Mouse (Mus musculus) liver, postnatal 0 days (tissue): ENCODE results near the gene Rubcn. TPM values are rescaled to one million over a fixed set of nuclear protein-coding genes. Genes with fewer than 3 reads are reported as not detected.

ENCODE experiments used
- ATAC-seq: fragments of 200-750 bp; cut with Nextera tagmentation; 2 replicates; pipeline ENCODE4 v1.8.0; 2017; ENCODE audit warnings: mild to moderate bottlenecking, moderate library complexity
- DNase-seq: peaks from one replicate; pipeline ENCODE4 v3.0.0-alpha.2; 2016
- H3K27ac ChIP-seq: fragments of 300-500 bp; sonication (generic); 2 replicates; pipeline ENCODE4 v1.5.1; 2014; ENCODE audit warnings: antibody characterized with exemption, moderate library complexity, mild to moderate bottlenecking, low read depth
- H3K27me3 ChIP-seq: fragments of 300-500 bp; sonication (generic); 2 replicates; pipeline ENCODE4 v1.6.1; 2014; ENCODE audit warnings: low read length, control low read depth, mixed read lengths; ENCODE audit not compliant: insufficient read depth
- H3K36me3 ChIP-seq: fragments of 300-500 bp; sonication (generic); replicated peaks from 2 replicates; pipeline ENCODE4 v1.6.1; 2014; ENCODE audit warnings: mild to moderate bottlenecking, control low read depth, low read length, moderate library complexity, mixed read lengths; ENCODE audit not compliant: insufficient read depth
- H3K4me1 ChIP-seq: fragments of 300-500 bp; sonication (generic); 2 replicates; pipeline ENCODE4 v1.6.1; 2014; ENCODE audit warnings: antibody characterized with exemption, mild to moderate bottlenecking, control low read depth; ENCODE audit not compliant: insufficient read depth
- H3K4me2 ChIP-seq: fragments of 300-500 bp; sonication (generic); 2 replicates; pipeline ENCODE4 v1.6.1; 2014; ENCODE audit warnings: low read depth, mild to moderate bottlenecking, low read length, moderate library complexity, mixed read lengths
- H3K4me3 ChIP-seq: fragments of 300-500 bp; sonication (generic); 2 replicates; pipeline ENCODE4 v1.5.1; 2014; ENCODE audit warnings: low read depth, low read length
- H3K9ac ChIP-seq: fragments of 300-500 bp; sonication (generic); replicated peaks from 2 replicates; pipeline ENCODE4 v1.6.1; 2014; ENCODE audit warnings: mild to moderate bottlenecking, moderate library complexity
- H3K9me3 ChIP-seq: fragments of 300-500 bp; sonication (generic); 2 replicates; pipeline ENCODE4 v1.6.1; 2016; ENCODE audit warnings: mild to moderate bottlenecking, control low read depth, low read length, mixed read lengths
- CTCF ChIP-seq: sonication (generic); IDR thresholded peaks from 2 replicates; pipeline ENCODE4 v1.5.1; 2016; ENCODE audit warnings: antibody characterized with exemption, low read depth
- EP300 ChIP-seq: IDR thresholded peaks from 2 replicates; pipeline ENCODE4 v1.6.1; 2016; ENCODE audit warnings: antibody characterized with exemption, low read depth, mild to moderate bottlenecking
- WGBS: fragments of 180-500 bp; shearing (Covaris S2); extraction: QIAGEN DNeasy Blood & Tissue Kit; methylation state at CpG from one replicate; pipeline ENCODE4 v1.1.7; 2014; ENCODE audit not compliant: insufficient replicate concordance; 5-methylcytosine and 5-hydroxymethylcytosine counted together
- polyA plus RNA-seq: library from polyadenylated mRNA; unstranded; fragments of >200 nt; fragmentation: Nextera tagmentation; extraction: Ambion mirVana; gene quantifications from 2 replicates; pipeline ENCODE4 v1.2.1, GENCODE M21; 2015

Gene Rubcn
- polyA plus RNA-seq, 1 experiment from 2014 or later, result 4.3 TPM

DNA sequence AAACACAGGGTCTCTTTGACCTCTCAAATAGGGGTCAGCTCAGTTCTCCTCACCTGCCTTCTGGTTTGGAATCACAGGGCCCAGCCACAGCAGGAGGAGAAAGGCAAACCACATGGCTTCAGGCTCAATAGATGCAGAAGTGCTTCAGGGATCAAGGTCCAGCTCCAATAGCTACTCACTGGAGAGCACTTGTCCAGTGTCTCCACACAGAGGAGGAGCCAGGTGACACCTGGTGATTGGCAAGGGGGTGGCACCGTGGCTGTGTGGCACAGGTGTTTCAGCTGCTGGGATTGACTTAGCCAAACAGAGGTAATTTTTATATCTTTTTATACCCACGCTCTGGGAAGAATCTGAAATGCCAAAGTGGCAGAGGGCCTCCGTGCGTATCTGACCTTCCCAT lies 67.2 kb downstream of the Rubcn start, which contains the start of gene Smbd1:
Smbd1 (minus strand) TSS at position 157 of the 400 bp plus-strand sequence.
- H3K4me1 ChIP-seq, result peaks cover 21% of the 10 kb centered on the region
- no peaks in the 10 kb centered on the region for H3K9me3 ChIP-seq
- no peak for TF ChIP-seq EP300
- no peak for TF ChIP-seq CTCF
- no peak for ATAC-seq
- H3K4me3 ChIP-seq, result no peak within 1 kb of the TSS
- H3K9ac ChIP-seq, result no peak within 1 kb of the TSS
- no peak for DNase-seq
- WGBS, result 81% methylated on average over 4 of the region's 4 CpGs
- no peaks in the 10 kb centered on the region for H3K36me3 ChIP-seq
- no peak within 1 kb of the TSS for H3K27ac ChIP-seq
- H3K4me2 ChIP-seq, result no peak within 1 kb of the TSS
- H3K27me3 ChIP-seq, result no peaks in the 10 kb centered on the region

DNA sequence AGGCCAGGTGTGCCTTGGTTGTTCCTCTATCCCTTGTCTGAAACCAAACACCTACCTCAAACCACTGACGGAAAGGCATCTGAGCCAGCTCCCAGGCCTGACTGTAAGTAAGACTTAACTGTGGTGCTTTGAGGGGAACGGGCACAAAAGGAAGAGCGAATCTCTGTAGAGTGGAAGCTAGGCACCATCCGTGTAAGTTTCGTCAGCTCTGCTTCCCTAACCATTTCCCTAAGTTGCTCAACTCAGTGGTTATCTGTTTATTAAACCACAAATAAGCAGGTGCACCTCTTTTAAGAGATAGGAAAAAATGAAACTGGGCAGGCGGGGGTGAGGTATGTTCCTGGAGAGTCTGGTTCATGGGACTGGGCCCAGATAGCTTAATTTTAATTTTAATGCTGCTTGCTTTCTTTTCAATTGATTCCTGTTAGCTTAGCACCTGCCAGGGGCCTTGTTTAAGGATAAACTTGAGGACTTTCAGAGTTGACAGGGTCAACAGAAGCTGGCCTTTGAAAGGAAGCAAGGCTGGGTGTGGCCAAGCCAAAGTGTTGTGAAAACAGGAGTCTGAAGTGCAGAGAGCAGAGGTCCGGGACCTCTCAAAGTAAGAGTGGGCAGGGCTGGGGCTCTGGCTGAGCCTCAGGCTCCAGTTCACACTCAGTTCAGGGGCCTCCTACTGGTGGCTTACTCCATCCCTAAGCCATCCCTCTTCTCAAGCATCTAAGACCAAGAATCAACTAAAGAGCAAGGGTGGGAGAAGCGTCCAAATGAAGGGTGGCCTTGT lies 70.0 kb downstream of the Rubcn start:
- no peak for TF ChIP-seq EP300
- TF ChIP-seq CTCF, result no peak
- DNase-seq, result peak; percentile 37
- Histone ChIP-seq H3K27me3 (no peaks in the 10 kb centered on the region), H3K4me2 (no peak overlapping the region), H3K4me3 (no peak overlapping the region), H3K36me3 (no peaks in the 10 kb centered on the region), H3K27ac (peak overlapping the region; percentile 50), H3K9me3 (no peaks in the 10 kb centered on the region), H3K4me1 (peaks cover 28% of the 10 kb centered on the region), H3K9ac (no peak overlapping the region)
- peak; percentile 77 for ATAC-seq
- WGBS, result 43% methylated on average over 8 of the region's 8 CpGs

- TF ChIP-seq CTCF (no peak), EP300 (no peak)
- no peak overlapping the region for H3K4me3 ChIP-seq
- H3K4me1 ChIP-seq, result peaks cover 28% of the 10 kb centered on the region
- no peaks in the 10 kb centered on the region for H3K27me3 ChIP-seq
- no peak overlapping the region for H3K9ac ChIP-seq
- no peaks in the 10 kb centered on the region for H3K9me3 ChIP-seq
- no peak for ATAC-seq
- no peak for DNase-seq
- H3K4me2 ChIP-seq, result no peak overlapping the region
- WGBS, result 58% methylated on average over 7 of the region's 7 CpGs
- H3K27ac ChIP-seq, result no peak overlapping the region
- H3K36me3 ChIP-seq, result no peaks in the 10 kb centered on the region
Observed at GRCm38 (mm10) chr16:32805151-32805550, 72.4 kb downstream of the Rubcn start.

DNA sequence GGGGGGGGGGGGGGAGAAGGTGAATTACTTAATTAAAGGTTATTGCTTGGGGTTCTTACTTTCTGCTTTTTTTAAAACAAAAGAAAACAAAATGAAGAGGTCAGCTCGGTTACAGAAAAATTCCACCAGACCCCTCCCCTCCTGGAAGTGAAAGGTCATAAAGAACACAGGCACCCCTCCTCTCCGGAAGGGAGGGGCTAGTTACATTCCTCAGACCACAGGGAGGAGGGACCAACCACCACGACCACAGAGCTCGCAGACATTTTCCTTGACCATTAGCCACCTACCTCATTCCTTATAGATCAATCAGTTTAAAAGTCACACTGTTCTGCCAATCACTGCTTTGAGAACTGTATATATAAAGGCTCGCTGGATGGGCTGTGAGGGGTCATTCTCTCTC lies 73.7 kb downstream of the Rubcn start:
- no peak for TF ChIP-seq EP300
- no peak for TF ChIP-seq CTCF
- Histone ChIP-seq H3K9me3 (no peaks in the 10 kb centered on the region), H3K36me3 (no peaks in the 10 kb centered on the region), H3K27me3 (no peaks in the 10 kb centered on the region), H3K4me2 (peak overlapping the region; percentile 15; the same call in 1 of the 2 replicates), H3K9ac (no peak overlapping the region), H3K27ac (no peak overlapping the region), H3K4me1 (peaks cover 28% of the 10 kb centered on the region), H3K4me3 (no peak overlapping the region)
- WGBS, result 35% methylated on average over 5 of the region's 5 CpGs
- DNase-seq (no peak), ATAC-seq (no peak)

DNA sequence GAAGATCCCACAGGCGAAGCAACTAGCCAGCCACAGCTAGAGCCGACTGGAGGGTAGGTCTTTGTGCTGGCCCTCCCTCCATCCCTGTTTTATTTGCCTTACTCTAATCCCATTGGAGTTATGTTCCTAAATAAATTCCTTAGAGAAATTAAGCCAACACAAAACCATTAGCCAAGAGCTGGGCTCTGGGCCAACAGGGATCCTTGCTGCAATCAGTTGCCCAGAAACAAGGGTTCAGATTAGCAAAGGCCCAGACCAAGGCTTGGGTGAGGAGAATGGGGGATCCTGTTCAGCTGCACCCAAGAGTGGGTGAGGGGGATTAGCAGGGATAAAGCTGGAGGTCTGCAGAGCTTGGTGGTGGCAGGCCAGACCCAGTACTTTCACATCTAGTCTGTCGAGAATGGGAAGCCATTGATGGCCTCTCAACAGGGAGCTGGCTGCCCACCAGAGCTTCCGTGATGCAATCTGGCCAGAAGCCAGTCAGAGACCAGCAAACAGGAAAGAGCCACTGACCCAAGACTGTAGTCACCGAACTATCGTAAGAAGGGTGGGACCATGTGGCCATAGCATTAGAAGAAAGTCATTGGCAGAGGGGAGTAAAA lies 74.2 kb downstream of the Rubcn start:
- peak; percentile 55 for ATAC-seq

GRCm38 (mm10) chr16:32797426-32797689 lies 80.2 kb downstream of the Rubcn start, which contains the start of gene Muc20:
TSS of gene Muc20 (minus strand) at chr16:32797435.
- no peak within 1 kb of the TSS for H3K4me2 ChIP-seq
- H3K9me3 ChIP-seq, result no peaks in the 10 kb centered on the region
- TF ChIP-seq CTCF (no peak), EP300 (no peak)

More for the DNA sequence above, 74.2 kb downstream of the Rubcn start:
- Histone ChIP-seq H3K4me1 (peaks cover 25% of the 10 kb centered on the region), H3K4me2 (peak overlapping the region; percentile 15; the same call in 1 of the 2 replicates), H3K27ac (no peak overlapping the region), H3K9me3 (no peaks in the 10 kb centered on the region), H3K27me3 (no peaks in the 10 kb centered on the region), H3K4me3 (no peak overlapping the region), H3K36me3 (no peaks in the 10 kb centered on the region), H3K9ac (no peak overlapping the region)
- TF ChIP-seq CTCF (no peak), EP300 (peak; percentile 20; the same call in 1 of the 2 replicates)
- WGBS, result 39% methylated on average over 6 of the region's 6 CpGs
- DNase-seq, result peak; percentile 74

More at GRCm38 (mm10) chr16:32797426-32797689, 80.2 kb downstream of the Rubcn start, which contains the start of gene Muc20:
- ATAC-seq (no peak), DNase-seq (no peak)
- H3K4me3 ChIP-seq, result no peak within 1 kb of the TSS
- H3K9ac ChIP-seq, result no peak within 1 kb of the TSS
- H3K27me3 ChIP-seq, result no peaks in the 10 kb centered on the region
- H3K4me1 ChIP-seq, result no peaks in the 10 kb centered on the region; the same call in 1 of the 2 replicates
- 64% methylated on average over 3 of the region's 3 CpGs for WGBS
- no peak within 1 kb of the TSS for H3K27ac ChIP-seq
- no peaks in the 10 kb centered on the region for H3K36me3 ChIP-seq
